Mouse (Mus musculus) liver, embryonic 12.5 days (tissue): ENCODE measurements around the gene Fam83f. TPM values are rescaled to one million over a fixed set of nuclear protein-coding genes. Genes with fewer than 3 reads are reported as not detected.

ENCODE experiments used
- ATAC-seq: fragments of 200-750 bp; cut with Nextera tagmentation; 2 replicates; pipeline ENCODE4 v1.8.0; 2017; ENCODE audit warnings: moderate number of reproducible peaks, mild to moderate bottlenecking, moderate library complexity
- H3K27ac ChIP-seq: fragments of 300-500 bp; sonication (generic); 2 replicates; pipeline ENCODE4 v1.5.1; 2016; ENCODE audit warnings: mild to moderate bottlenecking
- H3K27me3 ChIP-seq: fragments of 300-500 bp; sonication (generic); replicated peaks from 2 replicates; pipeline ENCODE4 v1.6.1; 2016; ENCODE audit warnings: mild to moderate bottlenecking, moderate library complexity
- H3K36me3 ChIP-seq: fragments of 300-500 bp; sonication (generic); 2 replicates; pipeline ENCODE4 v1.6.1; 2016; ENCODE audit warnings: mild to moderate bottlenecking, moderate library complexity
- H3K4me1 ChIP-seq: fragments of 300-500 bp; sonication (generic); 2 replicates; pipeline ENCODE4 v1.6.1; 2016
- H3K4me2 ChIP-seq: fragments of 300-500 bp; sonication (generic); 2 replicates; pipeline ENCODE4 v1.6.1; 2016; ENCODE audit warnings: mild to moderate bottlenecking, moderate library complexity
- H3K4me3 ChIP-seq: fragments of 300-500 bp; sonication (generic); 2 replicates; pipeline ENCODE4 v1.5.1; 2016; ENCODE audit warnings: mild to moderate bottlenecking, moderate library complexity
- H3K9ac ChIP-seq: fragments of 300-500 bp; sonication (generic); 2 replicates; pipeline ENCODE4 v1.6.1; 2016; ENCODE audit warnings: mild to moderate bottlenecking, moderate library complexity
- H3K9me3 ChIP-seq: fragments of 300-500 bp; sonication (generic); replicated peaks from 2 replicates; pipeline ENCODE4 v1.6.1; 2016; ENCODE audit warnings: mild to moderate bottlenecking, moderate library complexity
- WGBS: fragments of 180-500 bp; shearing (Covaris S2); methylation state at CpG from one replicate; pipeline ENCODE4 v1.1.7; 2016; ENCODE audit not compliant: insufficient replicate concordance; 5-methylcytosine and 5-hydroxymethylcytosine counted together
- polyA plus RNA-seq: library from polyadenylated mRNA; unstranded; fragments of >200 nt; fragmentation: Nextera tagmentation; extraction: Ambion mirVana; gene quantifications from 2 replicates; pipeline ENCODE4 v1.2.1, GENCODE M21; 2016

The Fam83f gene
- polyA plus RNA-seq, 1 experiment from 2014 or later, result 0.41 TPM

GRCm38 (mm10) chr15:80639874-80640273 is 31.8 kb upstream of the Fam83f start:
- Histone ChIP-seq H3K9me3 (no peaks in the 10 kb centered on the region), H3K27me3 (peaks cover 41% of the 10 kb centered on the region), H3K4me1 (peaks cover 26% of the 10 kb centered on the region), H3K4me2 (no peak overlapping the region), H3K27ac (no peak overlapping the region), H3K4me3 (no peak overlapping the region), H3K36me3 (peaks cover 46% of the 10 kb centered on the region), H3K9ac (no peak overlapping the region)
- 67% methylated on average over 3 of the region's 3 CpGs for WGBS
- no peak for ATAC-seq

GRCm38 (mm10) chr15:80641702-80642435 is 29.8 kb upstream of the Fam83f start:
- no peak overlapping the region for H3K27ac ChIP-seq
- no peak overlapping the region for H3K9ac ChIP-seq
- H3K4me2 ChIP-seq, result no peak overlapping the region
- peaks cover 22% of the 10 kb centered on the region for H3K27me3 ChIP-seq
- no peak overlapping the region for H3K4me3 ChIP-seq
- peaks cover 19% of the 10 kb centered on the region for H3K4me1 ChIP-seq
- ATAC-seq, result no peak
- 77% methylated on average over 2 of the region's 2 CpGs for WGBS
- H3K36me3 ChIP-seq, result peaks cover 60% of the 10 kb centered on the region
- no peaks in the 10 kb centered on the region for H3K9me3 ChIP-seq

GRCm38 (mm10) chr15:80645006-80645797 is 26.4 kb upstream of the Fam83f start:
- no peak for ATAC-seq
- Histone ChIP-seq H3K27me3 (peaks cover 18% of the 10 kb centered on the region; the same call in 1 of the 2 replicates), H3K4me1 (peaks cover 12% of the 10 kb centered on the region; the same call in 1 of the 2 replicates), H3K4me3 (no peak overlapping the region), H3K9ac (no peak overlapping the region), H3K4me2 (no peak overlapping the region), H3K27ac (no peak overlapping the region), H3K9me3 (no peaks in the 10 kb centered on the region), H3K36me3 (peaks cover 53% of the 10 kb centered on the region)
- WGBS, result 77% methylated on average over 17 of the region's 17 CpGs

- Histone ChIP-seq H3K4me1 (0 out of 2 replicates have a peak, but pooled peaks cover 6% of the 10 kb centered on the region), H3K9me3 (no peaks in the 10 kb centered on the region), H3K9ac (no peak overlapping the region), H3K27ac (no peak overlapping the region), H3K27me3 (peaks cover 48% of the 10 kb centered on the region), H3K4me3 (no peak overlapping the region), H3K36me3 (peaks cover 37% of the 10 kb centered on the region), H3K4me2 (no peak overlapping the region)
- WGBS, result 56% methylated on average over 15 of the region's 15 CpGs
- no peak for ATAC-seq
Measured at GRCm38 (mm10) chr15:80648977-80649606, 22.6 kb upstream of the Fam83f start.

GRCm38 (mm10) chr15:80650412-80650811 is 21.2 kb upstream of the Fam83f start:
- H3K27me3 ChIP-seq, result peaks cover 52% of the 10 kb centered on the region
- peaks cover 29% of the 10 kb centered on the region for H3K36me3 ChIP-seq
- no peak overlapping the region for H3K9ac ChIP-seq
- no peak for ATAC-seq
- H3K4me3 ChIP-seq, result no peak overlapping the region
- H3K4me1 ChIP-seq, result 0 out of 2 replicates have a peak, but pooled peaks cover 6% of the 10 kb centered on the region
- 87% methylated on average over 2 of the region's 2 CpGs for WGBS
- no peaks in the 10 kb centered on the region for H3K9me3 ChIP-seq
- no peak overlapping the region for H3K27ac ChIP-seq
- no peak overlapping the region for H3K4me2 ChIP-seq

- H3K36me3 ChIP-seq, result no peaks in the 10 kb centered on the region
- H3K9me3 ChIP-seq, result no peaks in the 10 kb centered on the region
- peaks cover 48% of the 10 kb centered on the region for H3K27me3 ChIP-seq
- 57% methylated on average over 8 of the region's 8 CpGs for WGBS
- H3K27ac ChIP-seq, result no peak overlapping the region
- 0 out of 2 replicates have a peak, but pooled peaks cover 5% of the 10 kb centered on the region for H3K4me1 ChIP-seq
- H3K4me3 ChIP-seq, result no peak overlapping the region
- H3K9ac ChIP-seq, result no peak overlapping the region
- no peak for ATAC-seq
- no peak overlapping the region for H3K4me2 ChIP-seq
Measured at GRCm38 (mm10) chr15:80653865-80654264, 17.8 kb upstream of the Fam83f start.

GRCm38 (mm10) chr15:80658815-80659471 is 12.7 kb upstream of the Fam83f start:
- peaks cover 6% of the 10 kb centered on the region for H3K4me1 ChIP-seq
- H3K27me3 ChIP-seq, result peaks cover 45% of the 10 kb centered on the region
- no peak overlapping the region for H3K4me3 ChIP-seq
- no peak overlapping the region for H3K27ac ChIP-seq
- H3K9me3 ChIP-seq, result no peaks in the 10 kb centered on the region
- no peak overlapping the region for H3K4me2 ChIP-seq
- no peaks in the 10 kb centered on the region for H3K36me3 ChIP-seq
- H3K9ac ChIP-seq, result no peak overlapping the region
- ATAC-seq, result no peak
- WGBS, result 57% methylated on average over 6 of the region's 6 CpGs

GRCm38 (mm10) chr15:80660963-80661362 is 10.7 kb upstream of the Fam83f start:
- Histone ChIP-seq H3K27ac (no peak overlapping the region), H3K4me3 (no peak overlapping the region), H3K4me1 (peaks cover 6% of the 10 kb centered on the region), H3K4me2 (no peak overlapping the region), H3K27me3 (peaks cover 48% of the 10 kb centered on the region), H3K36me3 (no peaks in the 10 kb centered on the region), H3K9ac (no peak overlapping the region), H3K9me3 (no peaks in the 10 kb centered on the region)
- ATAC-seq, result no peak
- WGBS, result 47% methylated on average over 4 of the region's 4 CpGs

- Histone ChIP-seq H3K4me1 (peaks cover 6% of the 10 kb centered on the region), H3K27me3 (peaks cover 49% of the 10 kb centered on the region), H3K4me3 (no peak overlapping the region), H3K36me3 (no peaks in the 10 kb centered on the region), H3K9ac (no peak overlapping the region), H3K9me3 (no peaks in the 10 kb centered on the region), H3K4me2 (no peak overlapping the region), H3K27ac (no peak overlapping the region)
- ATAC-seq, result no peak
- 62% methylated on average over 4 of the region's 4 CpGs for WGBS
Measured at GRCm38 (mm10) chr15:80664444-80664843, 7.2 kb upstream of the Fam83f start.

GRCm38 (mm10) chr15:80672810-80673209 is 1.2 kb downstream of the Fam83f start:
- Histone ChIP-seq H3K4me1 (peaks cover 10% of the 10 kb centered on the region), H3K27me3 (peaks cover 87% of the 10 kb centered on the region), H3K9ac (no peak overlapping the region), H3K4me3 (no peak overlapping the region), H3K27ac (no peak overlapping the region), H3K36me3 (no peaks in the 10 kb centered on the region), H3K9me3 (no peaks in the 10 kb centered on the region), H3K4me2 (no peak overlapping the region)
- 37% methylated on average over 2 of the region's 2 CpGs for WGBS
- no peak for ATAC-seq

GRCm38 (mm10) chr15:80673337-80674095 is 1.9 kb downstream of the Fam83f start:
- H3K4me1 ChIP-seq, result peaks cover 10% of the 10 kb centered on the region
- no peak overlapping the region for H3K4me2 ChIP-seq
- H3K9ac ChIP-seq, result no peak overlapping the region
- H3K27me3 ChIP-seq, result peaks cover 94% of the 10 kb centered on the region
- ATAC-seq, result no peak
- H3K9me3 ChIP-seq, result no peaks in the 10 kb centered on the region
- H3K4me3 ChIP-seq, result no peak overlapping the region
- no peak overlapping the region for H3K27ac ChIP-seq
- 46% methylated on average over 4 of the region's 4 CpGs for WGBS
- H3K36me3 ChIP-seq, result no peaks in the 10 kb centered on the region
